Mouse (Mus musculus): ENCODE data around the gene Herc2. TPM values are rescaled to one million over a fixed set of nuclear protein-coding genes. Genes with fewer than 3 reads are reported as not detected.

The Herc2 gene
- polyA plus RNA-seq (2017; shearing (Covaris generic)) = 40.1 TPM

GRCm38 (mm10) chr7:56049831-56050321, at the start of gene Herc2:
TSS of gene Herc2 (plus strand) at chr7:56050196.

GRCm38 (mm10) chr7:56019930-56020253, 30.1 kb upstream of the Herc2 start, which contains the start of gene Nipa1:
TSS of gene Nipa1 (minus strand) at chr7:56019954.

DNA sequence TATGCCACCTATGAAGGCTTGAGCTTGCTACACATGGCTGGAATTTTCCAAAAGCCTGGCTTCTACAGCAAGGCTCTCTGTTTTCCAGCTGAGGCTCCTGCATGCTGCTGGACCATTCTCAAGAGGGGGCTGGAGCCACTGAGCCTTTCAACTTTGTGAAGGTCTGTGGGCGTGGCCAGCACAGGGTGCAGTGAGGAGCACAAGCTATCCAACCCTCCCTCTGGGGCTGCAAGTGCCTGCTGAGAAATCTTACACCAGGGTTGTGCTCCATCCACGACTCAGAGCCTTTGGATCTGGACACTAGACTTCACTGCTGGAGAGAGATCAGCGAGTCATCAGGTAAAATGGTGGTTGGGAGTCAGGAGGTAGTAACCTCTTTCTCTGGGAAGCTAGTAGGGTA, 189.5 kb downstream of the Herc2 start, which contains the start of gene Oca2:
Gene Oca2 (plus strand): TSS at position 218 of the 400 bp plus-strand sequence.

Other genes starting within 250 kb of the Herc2 start
- 47.8 TPM for gene Cyfip1, start 208.5 kb upstream of the Herc2 start, polyA plus RNA-seq (2017; shearing (Covaris generic))
- 35.5 TPM for gene Nipa2, start 87.7 kb upstream of the Herc2 start, polyA plus RNA-seq (2017; shearing (Covaris generic))
- gene Nipa1, start 30.2 kb upstream of the Herc2 start, polyA plus RNA-seq (2017; shearing (Covaris generic)) = 0.31 TPM
- gene Oca2, start 189.6 kb downstream of the Herc2 start, polyA plus RNA-seq (2017; shearing (Covaris generic)) = not detected